Mouse (Mus musculus): ENCODE measurements around the gene Syne3. TPM values are rescaled to one million over a fixed set of nuclear protein-coding genes. Genes with fewer than 3 reads are reported as not detected.

Syne3 gene
- polyA plus RNA-seq, 1 experiment: 11.1 TPM

- peak overlapping the region; percentile 95; the same call in 1 of the 2 replicates for H3K27ac ChIP-seq (ENCODE audit: control insufficient read depth, insufficient read depth, low read depth, low read length, poor library complexity)
- under 1% methylated on average over 13 of the region's 13 CpGs for WGBS
- peak overlapping the region; percentile 89 for H3K4me3 ChIP-seq (replicated peaks; ENCODE audit: control insufficient read depth, low read depth, low read length)
- peaks cover 17% of the 10 kb centered on the region for H3K4me1 ChIP-seq (ENCODE audit: control insufficient read depth, insufficient read depth, low read length)
- TF ChIP-seq POLR2A (IDR thresholded peaks at IDR 0.05; ENCODE audit: borderline replicate concordance, control insufficient read depth, low read depth, low read length) (0 out of 2 replicates have a peak, but pooled peaks have one; percentile 8), CTCF (IDR thresholded peaks at IDR 0.05; ENCODE audit: control insufficient read depth, insufficient read depth, low read length) (no peak)
Observed at GRCm38 (mm10) chr12:105008752-105009178, 844 bp downstream of the Syne3 start.

GRCm38 (mm10) chr12:105008150-105008549 lies 1.5 kb downstream of the Syne3 start:
- Histone ChIP-seq H3K27ac (ENCODE audit: control insufficient read depth, insufficient read depth, low read depth, low read length, poor library complexity) (no peak overlapping the region), H3K4me3 (replicated peaks; ENCODE audit: control insufficient read depth, low read depth, low read length) (peak overlapping the region; percentile 89), H3K4me1 (ENCODE audit: control insufficient read depth, insufficient read depth, low read length) (peaks cover 15% of the 10 kb centered on the region)
- TF ChIP-seq CTCF (IDR thresholded peaks at IDR 0.05; ENCODE audit: control insufficient read depth, insufficient read depth, low read length) (no peak), POLR2A (IDR thresholded peaks at IDR 0.05; ENCODE audit: borderline replicate concordance, control insufficient read depth, low read depth, low read length) (no peak)
- 15% methylated on average over 2 of the region's 2 CpGs for WGBS

GRCm38 (mm10) chr12:105005715-105005972 lies 4.0 kb downstream of the Syne3 start:
- WGBS: 4% methylated on average over 2 of the region's 2 CpGs
- TF ChIP-seq POLR2A (IDR thresholded peaks at IDR 0.05; ENCODE audit: borderline replicate concordance, control insufficient read depth, low read depth, low read length): no peak
- TF ChIP-seq CTCF (IDR thresholded peaks at IDR 0.05; ENCODE audit: control insufficient read depth, insufficient read depth, low read length): no peak
- H3K27ac ChIP-seq (ENCODE audit: control insufficient read depth, insufficient read depth, low read depth, low read length, poor library complexity): no peak overlapping the region
- H3K4me3 ChIP-seq (replicated peaks; ENCODE audit: control insufficient read depth, low read depth, low read length): no peak overlapping the region
- peaks cover 16% of the 10 kb centered on the region for H3K4me1 ChIP-seq (ENCODE audit: control insufficient read depth, insufficient read depth, low read length)

- H3K4me3 ChIP-seq (replicated peaks; ENCODE audit: control insufficient read depth, low read depth, low read length): no peak overlapping the region
- H3K4me1 ChIP-seq (ENCODE audit: control insufficient read depth, insufficient read depth, low read length): peaks cover 14% of the 10 kb centered on the region
- peak overlapping the region; percentile 13 for H3K27ac ChIP-seq (ENCODE audit: control insufficient read depth, insufficient read depth, low read depth, low read length, poor library complexity)
- TF ChIP-seq POLR2A (IDR thresholded peaks at IDR 0.05; ENCODE audit: borderline replicate concordance, control insufficient read depth, low read depth, low read length) (no peak), CTCF (IDR thresholded peaks at IDR 0.05; ENCODE audit: control insufficient read depth, insufficient read depth, low read length) (no peak)
- 34% methylated on average over 22 of the region's 22 CpGs for WGBS
Observed at GRCm38 (mm10) chr12:105004956-105005714, 4.5 kb downstream of the Syne3 start.

GRCm38 (mm10) chr12:105003715-105004114 lies 5.9 kb downstream of the Syne3 start:
- no peak for TF ChIP-seq CTCF (IDR thresholded peaks at IDR 0.05; ENCODE audit: control insufficient read depth, insufficient read depth, low read length)
- TF ChIP-seq POLR2A (IDR thresholded peaks at IDR 0.05; ENCODE audit: borderline replicate concordance, control insufficient read depth, low read depth, low read length): no peak
- no peak overlapping the region for H3K4me3 ChIP-seq (replicated peaks; ENCODE audit: control insufficient read depth, low read depth, low read length)
- 13% methylated on average over 3 of the region's 3 CpGs for WGBS
- H3K27ac ChIP-seq (ENCODE audit: control insufficient read depth, insufficient read depth, low read depth, low read length, poor library complexity): no peak overlapping the region
- peaks cover 16% of the 10 kb centered on the region for H3K4me1 ChIP-seq (ENCODE audit: control insufficient read depth, insufficient read depth, low read length)

GRCm38 (mm10) chr12:105003158-105003557 lies 6.5 kb downstream of the Syne3 start:
- Histone ChIP-seq H3K4me1 (ENCODE audit: control insufficient read depth, insufficient read depth, low read length) (peaks cover 16% of the 10 kb centered on the region), H3K27ac (ENCODE audit: control insufficient read depth, insufficient read depth, low read depth, low read length, poor library complexity) (no peak overlapping the region), H3K4me3 (replicated peaks; ENCODE audit: control insufficient read depth, low read depth, low read length) (no peak overlapping the region)
- TF ChIP-seq POLR2A (IDR thresholded peaks at IDR 0.05; ENCODE audit: borderline replicate concordance, control insufficient read depth, low read depth, low read length): no peak
- TF ChIP-seq CTCF (IDR thresholded peaks at IDR 0.05; ENCODE audit: control insufficient read depth, insufficient read depth, low read length): no peak
- WGBS: 52% methylated on average over 9 of the region's 9 CpGs

- TF ChIP-seq CTCF (IDR thresholded peaks at IDR 0.05; ENCODE audit: control insufficient read depth, insufficient read depth, low read length) (0 out of 2 replicates have a peak, but pooled peaks have one; percentile 13), POLR2A (IDR thresholded peaks at IDR 0.05; ENCODE audit: borderline replicate concordance, control insufficient read depth, low read depth, low read length) (no peak)
- Histone ChIP-seq H3K4me1 (ENCODE audit: control insufficient read depth, insufficient read depth, low read length) (peaks cover 18% of the 10 kb centered on the region), H3K27ac (ENCODE audit: control insufficient read depth, insufficient read depth, low read depth, low read length, poor library complexity) (no peak overlapping the region), H3K4me3 (replicated peaks; ENCODE audit: control insufficient read depth, low read depth, low read length) (no peak overlapping the region)
- 31% methylated on average over 10 of the region's 10 CpGs for WGBS
Observed at GRCm38 (mm10) chr12:105002340-105003132, 7.1 kb downstream of the Syne3 start.

GRCm38 (mm10) chr12:105001317-105001716 lies 8.3 kb downstream of the Syne3 start:
- Histone ChIP-seq H3K4me3 (replicated peaks; ENCODE audit: control insufficient read depth, low read depth, low read length) (no peak overlapping the region), H3K4me1 (ENCODE audit: control insufficient read depth, insufficient read depth, low read length) (peaks cover 24% of the 10 kb centered on the region), H3K27ac (ENCODE audit: control insufficient read depth, insufficient read depth, low read depth, low read length, poor library complexity) (no peak overlapping the region)
- WGBS: 16% methylated on average over 9 of the region's 9 CpGs
- TF ChIP-seq CTCF (IDR thresholded peaks at IDR 0.05; ENCODE audit: control insufficient read depth, insufficient read depth, low read length) (no peak), POLR2A (IDR thresholded peaks at IDR 0.05; ENCODE audit: borderline replicate concordance, control insufficient read depth, low read depth, low read length) (no peak)
